Comparison of ENCODE assay signal across 9 mouse cellular contexts in the genomic region with DNA sequence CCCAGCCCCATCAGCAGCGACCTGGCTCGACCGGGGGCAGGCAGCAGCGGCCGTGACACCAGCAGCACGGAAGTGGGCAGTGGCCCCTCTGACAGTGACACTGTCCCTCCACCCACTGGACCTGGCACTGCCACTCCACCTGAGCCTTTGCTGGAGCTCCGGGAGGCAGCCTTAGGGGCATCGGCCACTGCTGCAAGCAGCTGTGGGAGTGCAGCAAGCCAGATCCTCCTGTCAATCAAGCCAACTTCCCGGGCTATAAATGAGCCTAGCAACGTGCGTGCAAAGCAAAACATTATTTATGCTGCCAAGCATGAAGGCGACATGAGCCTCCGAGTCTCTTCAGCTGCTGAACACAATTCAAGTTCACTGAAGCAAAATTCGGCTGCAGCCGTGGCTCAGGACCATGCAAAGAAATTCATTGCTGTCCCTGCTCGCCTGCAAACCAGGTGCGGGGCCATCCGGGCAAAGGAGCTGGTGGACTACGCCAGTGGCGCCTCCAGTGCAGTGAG. TPM values are rescaled to one million over a fixed set of nuclear protein-coding genes. Genes with fewer than 3 reads are reported as not detected.
A peak's percentile ranks its signal among the peaks of the same experiment; 100 is the strongest.
DNase-seq lines count a peak whose midpoint lies in the region; ATAC-seq and TF ChIP-seq lines count a peak whose summit lies in the region.
"Had no signal": no experiment of that assay in that cellular context is flagged by ENCODE, and none has a peak within 500 bp of the region (broad histone marks: within the 10 kb centered on the region; RNA-seq: fewer than 3 reads in every experiment).

No protein-coding gene starts in this region.

- 0 out of 2 replicates have a peak, but pooled peaks have one; percentile 3 for TF ChIP-seq EP300 in heart, adult 2 months (IDR thresholded peaks at IDR 0.05; ENCODE audit: insufficient read depth, low read depth, low read length)

- peak; percentile 36; the same call in 1 of the 2 replicates for ATAC-seq in embryonic facial prominence, embryonic 14.5 days (ENCODE audit: low read depth)
- ATAC-seq in midbrain, embryonic 12.5 days (ENCODE audit: low FRiP score, low read depth): peak; percentile 47

- peak overlapping the region; percentile 12; the same call in 1 of the 2 replicates for H3K4me2 ChIP-seq in embryonic facial prominence, embryonic 14.5 days (ENCODE audit: low read depth, low read length)
- no peak overlapping the region for H3K4me2 ChIP-seq in midbrain, embryonic 12.5 days (replicated peaks)

- peak; percentile 57 to 62 for DNase-seq in heart, adult 2 months
- DNase-seq in heart, adult 8-10 months (ENCODE audit: low spot score): no peak
- DNase-seq in embryonic facial prominence, embryonic 14.5 days (ENCODE audit: low spot score): peak; percentile 84
- peak; percentile 33 to 56 for DNase-seq in heart, postnatal 36 days
- DNase-seq in thymus, adult 18-20 months: no peak
- no peak for DNase-seq in testis, postnatal 10 days (ENCODE audit: low spot score)
- no peak for DNase-seq in urinary bladder, adult 2 months (ENCODE audit: low spot score)
- DNase-seq: thymus, postnatal 14 days had no signal

- intact Hi-C loops in heart, adult 2 months (cut with DNase I): loop anchor here (2.0 to 5.0 kb wide), 2 partner anchors 74 to 76 kb away; a partner anchor contains a TSS
- intact Hi-C loops in heart, postnatal 36 days (cut with DNase I): loop anchor here (5.0 kb wide), 1 partner anchor 199 kb away; a partner anchor contains a TSS

- peaks cover 6% of the 10 kb centered on the region for H3K4me1 ChIP-seq in heart, adult 2 months (ENCODE audit: control insufficient read depth, insufficient read depth, low read length)
- peaks cover 39% of the 10 kb centered on the region for H3K4me1 ChIP-seq in embryonic facial prominence, embryonic 14.5 days (ENCODE audit: control insufficient read depth, insufficient read depth, low read length)
- H3K4me1 ChIP-seq in midbrain, embryonic 12.5 days: peaks cover 15% of the 10 kb centered on the region; the same call in 1 of the 2 replicates

- peak; percentile 38; the same call in 1 of the 2 replicates for TF ChIP-seq POLR2A in heart, adult 2 months (IDR thresholded peaks at IDR 0.05; ENCODE audit: insufficient read depth, low read depth, low read length)

- H3K36me3 ChIP-seq in heart, adult 2 months (ENCODE audit: control insufficient read depth, insufficient read depth, low read length): no peaks in the 10 kb centered on the region
- H3K36me3 ChIP-seq in embryonic facial prominence, embryonic 14.5 days (ENCODE audit: control insufficient read depth, insufficient read depth, low read length): no peaks in the 10 kb centered on the region
- H3K36me3 ChIP-seq in midbrain, embryonic 12.5 days: no peaks in the 10 kb centered on the region

- H3K9ac ChIP-seq in heart, adult 2 months (ENCODE audit: low read depth, low read length): peak overlapping the region; percentile 85
- no peak overlapping the region for H3K9ac ChIP-seq in embryonic facial prominence, embryonic 14.5 days (ENCODE audit: low read depth, low read length)
- H3K9ac ChIP-seq in midbrain, embryonic 12.5 days (replicated peaks): no peak overlapping the region

- 63% methylated on average over 20 of the region's 20 CpGs for WGBS in heart, adult 2 months
- WGBS in embryonic facial prominence, embryonic 14.5 days: 64% methylated on average over 20 of the region's 20 CpGs
- 80% methylated on average over 20 of the region's 20 CpGs for WGBS in midbrain, embryonic 12.5 days

- H3K27me3 ChIP-seq in heart, adult 2 months (ENCODE audit: control insufficient read depth, insufficient read depth, low read length): no peaks in the 10 kb centered on the region
- no peaks in the 10 kb centered on the region for H3K27me3 ChIP-seq in embryonic facial prominence, embryonic 14.5 days (replicated peaks; ENCODE audit: control insufficient read depth, insufficient read depth, low read length)
- H3K27me3 ChIP-seq in midbrain, embryonic 12.5 days: peaks cover 10% of the 10 kb centered on the region; the same call in 1 of the 2 replicates

- TF ChIP-seq CTCF in heart, adult 2 months (IDR thresholded peaks at IDR 0.05): no peak

- no peaks in the 10 kb centered on the region; the same call in 1 of the 2 replicates for H3K79me2 ChIP-seq in heart, adult 2 months (replicated peaks; ENCODE audit: control insufficient read depth, insufficient read depth, low read length)

- peak overlapping the region; percentile 91 for H3K27ac ChIP-seq in heart, adult 2 months
- peak overlapping the region; percentile 28; the same call in 1 of the 2 replicates for H3K27ac ChIP-seq in embryonic facial prominence, embryonic 14.5 days (replicated peaks; ENCODE audit: low read depth, low read length)
- H3K27ac ChIP-seq in midbrain, embryonic 12.5 days (replicated peaks): no peak overlapping the region

- no peaks in the 10 kb centered on the region for H3K9me3 ChIP-seq in embryonic facial prominence, embryonic 14.5 days (ENCODE audit: control insufficient read depth, low read length)
- H3K9me3 ChIP-seq in midbrain, embryonic 12.5 days: no peaks in the 10 kb centered on the region

- peak overlapping the region; percentile 53 for H3K4me3 ChIP-seq in heart, adult 2 months
- no peak overlapping the region for H3K4me3 ChIP-seq in embryonic facial prominence, embryonic 14.5 days (ENCODE audit: low read depth, low read length)
- H3K4me3 ChIP-seq in midbrain, embryonic 12.5 days: no peak overlapping the region

RNA-seq across cellular contexts. Expression of a gene that starts 0.8 kb away (rescaled TPM):
- 1 to 10 TPM in 1 of 2 experiments, under 1 TPM in 1; 0.77 to 1.4 TPM for total RNA-seq in heart, adult 2 months (2021)
- 1.4 and 2.0 TPM in 2 replicates for polyA plus RNA-seq in heart, adult 2 months (2012; rRNA removed)
- total RNA-seq in heart, adult 8-10 months (2022): 1 to 10 TPM in 2 of 4 experiments, under 1 TPM in 2; 0.76 to 1.6 (median 1.1) TPM
- polyA plus RNA-seq in embryonic facial prominence, embryonic 14.5 days (2014; fragmentation: Nextera tagmentation; extraction: Ambion mirVana): 0.26 and 0.75 TPM in 2 replicates
- total RNA-seq in heart, postnatal 36 days (2021): under 1 TPM; 0.64 to 0.81 TPM
- polyA plus RNA-seq in midbrain, embryonic 12.5 days (2016; fragmentation: Nextera tagmentation; extraction: Ambion mirVana): not detected in 2 replicates
- 0.04 and 0.10 TPM in 2 replicates for polyA plus RNA-seq in urinary bladder, adult 2 months (2012; rRNA removed)

RNA-seq across cellular contexts. Expression of a gene that starts 1.6 kb away (rescaled TPM):
- total RNA-seq in heart, adult 2 months (2021): 10 to 100 TPM; 48.1 to 48.8 TPM
- 14.7 and 22.9 TPM in 2 replicates for polyA plus RNA-seq in heart, adult 2 months (2012; rRNA removed)
- 10 to 100 TPM; 40.6 to 58.5 (median 50.8) TPM for total RNA-seq in heart, adult 8-10 months (2022)
- 5.5 and 7.5 TPM in 2 replicates for polyA plus RNA-seq in embryonic facial prominence, embryonic 14.5 days (2014; fragmentation: Nextera tagmentation; extraction: Ambion mirVana)
- 10 to 100 TPM; 52.5 to 58.2 TPM for total RNA-seq in heart, postnatal 36 days (2021)
- polyA plus RNA-seq in midbrain, embryonic 12.5 days (2016; fragmentation: Nextera tagmentation; extraction: Ambion mirVana): 0.05 TPM in 2 replicates
- polyA plus RNA-seq in urinary bladder, adult 2 months (2012; rRNA removed): 0.03 and 0.10 TPM in 2 replicates

Comparison
In these comparisons a context has a peak if more than half of its experiments do, and no peak if none do; other contexts are left out.
1. DNase-seq: peak in heart, adult 2 months (2 of 2), embryonic facial prominence, embryonic 14.5 days (single experiment) and heart, postnatal 36 days (2 of 2); none in heart, adult 8-10 months (single experiment), thymus, adult 18-20 months (0 of 2), testis, postnatal 10 days (single experiment) and urinary bladder, adult 2 months (single experiment).